Mouse (Mus musculus) megakaryocyte, embryonic 14.5 days (primary cell): ENCODE data around the gene Itch. TPM values are rescaled to one million over a fixed set of nuclear protein-coding genes. Genes with fewer than 3 reads are reported as not detected.
"Not testable (repeated sequence)": the region's sequence is repeated elsewhere in the genome, so short reads cannot be mapped to it uniquely, and the experiment has no call there.

Source experiments
- H3K27me3 ChIP-seq: replicated peaks from 2 replicates; pipeline ENCODE3; 2012; ENCODE audit warnings: inconsistent platforms
- H3K36me3 ChIP-seq: replicated peaks from 2 replicates; pipeline ENCODE3; 2012; ENCODE audit warnings: low read length, inconsistent platforms, mixed read lengths
- H3K4me1 ChIP-seq: 2 replicates; pipeline ENCODE4 v1.6.1; 2012; ENCODE audit warnings: inconsistent platforms
- H3K4me3 ChIP-seq: replicated peaks from 2 replicates; pipeline ENCODE3; 2012; ENCODE audit warnings: moderate library complexity, mild to moderate bottlenecking, inconsistent platforms
- H3K9me3 ChIP-seq: 2 replicates; pipeline ENCODE4 v1.6.1; 2012; ENCODE audit warnings: inconsistent platforms
- FLI1 ChIP-seq: IDR thresholded peaks from 2 replicates; pipeline ENCODE4 v1.6.1; 2012; ENCODE audit warnings: low read length, inconsistent platforms, mixed read lengths
- GATA1 ChIP-seq: IDR thresholded peaks from 3 replicates; pipeline ENCODE4 v1.6.1; 2012; ENCODE audit warnings: mixed read lengths, low read length, inconsistent platforms, borderline replicate concordance
- polyA plus RNA-seq: library from polyadenylated mRNA; stranded (reverse); fragments of >175 nt; gene quantifications from 2 replicates; pipeline ENCODE4 v1.2.3, GENCODE M21; 2012; ENCODE audit warnings: low replicate concordance; ENCODE audit not compliant: insufficient read depth

The Itch gene
- polyA plus RNA-seq, 1 experiment = 1.4 TPM

DNA sequence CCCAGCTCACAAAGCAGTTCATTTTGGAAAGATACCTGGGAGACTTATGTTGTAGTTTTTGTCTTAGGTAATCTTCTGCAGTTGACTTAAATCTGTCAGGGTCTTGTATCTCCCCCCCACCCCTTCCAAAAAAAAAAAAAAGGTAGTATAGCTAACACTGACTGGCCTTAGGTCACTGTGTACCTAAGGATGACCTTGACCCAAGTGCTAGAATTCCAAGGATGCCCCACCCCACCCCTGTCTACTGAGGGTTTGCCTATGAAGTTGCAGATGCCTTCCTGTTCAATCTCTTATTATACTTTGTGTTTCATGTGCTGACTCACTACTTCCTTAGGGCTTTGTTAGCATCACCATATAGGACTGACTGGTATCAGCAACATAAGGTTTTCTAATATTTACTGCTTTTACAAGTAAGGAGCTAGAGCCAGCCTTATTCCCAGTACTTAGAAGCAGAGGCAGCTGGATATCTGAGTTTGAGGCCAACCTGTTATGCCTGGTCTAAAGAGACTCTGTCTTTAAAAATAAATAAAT, 8.8 kb downstream of the Itch start:
- Histone ChIP-seq H3K36me3 (peaks cover 96% of the 10 kb centered on the region), H3K9me3 (no peaks in the 10 kb centered on the region), H3K4me1 (peaks cover 22% of the 10 kb centered on the region), H3K4me3 (no peak overlapping the region), H3K27me3 (no peaks in the 10 kb centered on the region)
- no peak for TF ChIP-seq GATA1
- no peak for TF ChIP-seq FLI1

- H3K4me1 ChIP-seq, H3K27me3 ChIP-seq, H3K4me3 ChIP-seq, H3K9me3 ChIP-seq: not testable (repeated sequence)
- H3K36me3 ChIP-seq = peaks cover 40% of the 10 kb centered on the region
These were observed 16.0 kb downstream of the Itch start for GRCm38 (mm10) chr2:155149296-155149695.

DNA sequence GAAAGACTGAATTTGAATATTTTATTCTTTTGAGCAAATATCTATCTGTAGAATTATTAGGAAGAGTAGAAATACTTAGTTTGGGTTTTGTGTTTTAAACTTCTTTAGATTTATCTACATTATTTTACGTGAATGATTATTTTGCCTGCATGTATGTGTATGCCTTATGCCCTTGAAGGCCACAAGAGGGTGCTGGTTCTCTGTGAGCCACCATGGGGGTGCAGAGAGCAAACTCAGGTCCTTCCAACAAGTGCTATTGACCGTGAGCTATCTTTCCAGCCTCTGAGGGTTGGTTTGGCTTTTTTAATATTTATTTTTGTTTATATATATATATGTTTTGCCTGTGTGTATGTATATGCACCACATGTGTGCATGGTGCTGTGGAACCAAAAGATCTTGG, 74.1 kb downstream of the Itch start:
- Histone ChIP-seq H3K4me1 (no peaks in the 10 kb centered on the region), H3K9me3 (no peaks in the 10 kb centered on the region), H3K27me3 (no peaks in the 10 kb centered on the region), H3K4me3 (no peak overlapping the region), H3K36me3 (peaks cover 93% of the 10 kb centered on the region)
- TF ChIP-seq GATA1 (no peak), FLI1 (no peak)

DNA sequence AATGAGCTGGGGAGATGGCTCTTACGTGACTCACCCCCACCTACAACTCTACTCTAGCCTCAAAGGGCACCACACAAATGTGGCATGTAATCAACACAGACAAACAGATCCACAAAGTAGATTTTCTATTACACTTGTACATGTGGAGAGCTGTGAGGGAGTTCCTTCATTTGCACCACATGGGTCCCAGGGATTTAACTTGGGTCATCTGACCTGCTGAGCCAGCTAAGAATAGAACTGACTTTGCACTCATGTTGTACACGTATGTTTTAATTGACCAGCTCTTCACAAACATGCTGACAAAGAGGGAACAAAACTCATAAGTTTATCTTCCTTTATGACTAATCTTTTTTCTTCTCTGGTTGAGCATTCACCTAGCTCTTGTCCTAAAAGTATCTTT, 89.8 kb downstream of the Itch start:
- H3K36me3 ChIP-seq = peaks cover 86% of the 10 kb centered on the region
- H3K9me3 ChIP-seq = no peaks in the 10 kb centered on the region
- no peaks in the 10 kb centered on the region for H3K27me3 ChIP-seq
- no peak for TF ChIP-seq GATA1
- TF ChIP-seq FLI1 = no peak
- H3K4me1 ChIP-seq = 0 out of 2 replicates have a peak, but pooled peaks cover 3% of the 10 kb centered on the region
- H3K4me3 ChIP-seq = no peak overlapping the region

DNA sequence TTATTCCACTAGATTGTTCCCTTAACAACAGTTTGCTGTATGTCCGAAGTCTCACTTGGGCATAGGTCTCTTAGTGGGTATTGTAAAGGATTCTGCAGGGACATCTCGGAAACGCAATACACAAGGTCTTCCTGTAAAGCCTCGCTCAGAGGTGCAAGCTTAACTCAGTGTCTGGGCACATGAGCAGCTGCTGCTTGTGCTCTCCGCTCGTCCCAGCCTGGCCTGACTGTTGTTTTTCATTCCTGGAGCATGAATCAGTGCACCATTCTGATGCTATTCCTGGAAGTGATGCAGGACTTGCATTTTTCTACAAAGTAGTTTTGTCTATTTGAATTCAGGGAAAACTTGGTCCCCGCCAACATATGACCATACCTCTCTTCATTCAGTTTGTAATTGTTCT, 91.4 kb downstream of the Itch start:
- Histone ChIP-seq H3K4me3 (no peak overlapping the region), H3K36me3 (peaks cover 85% of the 10 kb centered on the region), H3K9me3 (no peaks in the 10 kb centered on the region), H3K27me3 (no peaks in the 10 kb centered on the region), H3K4me1 (0 out of 2 replicates have a peak, but pooled peaks cover 3% of the 10 kb centered on the region)
- TF ChIP-seq GATA1 (no peak), FLI1 (no peak)

DNA sequence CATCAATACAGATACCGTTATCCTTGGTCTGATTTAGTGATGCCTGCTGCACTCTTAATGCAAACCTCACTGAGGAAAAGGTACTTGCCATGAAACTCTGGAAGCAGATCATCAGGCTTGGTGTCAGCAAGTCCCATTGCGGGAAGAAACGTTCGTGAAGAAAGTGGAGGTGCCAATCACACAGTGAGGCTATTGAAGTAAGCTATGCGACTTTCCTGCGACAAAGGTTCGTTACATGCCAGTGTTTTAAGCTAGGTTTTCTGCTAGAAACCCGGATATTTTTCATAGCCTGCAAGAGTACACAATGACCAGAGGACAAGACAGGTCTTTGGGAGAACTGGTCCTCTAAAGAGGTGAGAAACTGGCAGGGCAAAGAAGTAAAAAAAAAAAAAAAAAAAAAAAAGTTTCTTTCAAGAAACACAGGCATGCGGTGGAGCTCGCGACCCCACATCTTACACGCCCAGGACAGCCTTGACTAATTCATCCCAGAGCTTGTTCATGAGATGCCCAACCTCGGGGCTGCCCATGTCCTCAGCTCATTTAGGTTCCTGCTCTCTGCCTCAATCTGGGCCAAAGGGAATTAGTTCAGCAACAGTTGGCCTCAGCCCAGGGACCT, 102.5 kb downstream of the Itch start:
- Histone ChIP-seq H3K36me3 (peaks cover 8% of the 10 kb centered on the region), H3K4me1 (peaks cover 36% of the 10 kb centered on the region), H3K9me3 (no peaks in the 10 kb centered on the region), H3K4me3 (peak overlapping the region; percentile 98), H3K27me3 (peaks cover 4% of the 10 kb centered on the region)
- TF ChIP-seq FLI1 = no peak
- TF ChIP-seq GATA1 = no peak

DNA sequence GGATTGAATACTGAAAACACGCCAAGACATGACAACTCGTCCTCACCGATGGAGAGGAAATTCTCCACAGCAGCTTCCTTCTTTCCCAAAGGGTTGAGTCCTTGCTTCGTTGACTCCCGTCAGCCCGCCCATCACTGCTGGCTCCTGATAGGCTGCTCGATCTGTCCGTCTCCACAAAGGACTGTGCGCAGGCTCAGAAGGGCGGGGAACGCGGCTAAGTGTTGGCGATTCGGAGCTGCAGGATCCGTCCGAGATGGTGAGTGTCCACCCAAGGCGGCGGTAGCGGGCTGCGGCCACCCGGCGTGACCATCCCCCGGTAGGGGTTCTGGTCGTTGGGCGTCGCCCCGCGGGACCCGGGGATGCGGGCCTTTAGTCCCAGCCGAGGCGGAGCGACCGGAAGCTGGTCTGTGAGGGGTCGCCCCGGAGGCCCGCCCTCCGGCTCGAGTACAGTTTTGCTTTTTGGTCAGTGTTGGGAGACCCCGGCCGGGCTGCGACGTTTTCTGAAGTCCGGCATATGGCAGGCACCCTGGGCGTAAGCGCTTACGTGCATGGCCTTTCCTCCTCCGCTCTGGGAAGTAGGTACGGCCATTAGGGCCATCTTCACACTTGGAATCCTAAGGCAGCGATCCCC, 103.2 kb downstream of the Itch start, which contains the start of gene Dynlrb1:
Gene Dynlrb1, plus strand, starts transcription at position 172 of the 631 bp plus-strand sequence.
- peaks cover 4% of the 10 kb centered on the region for H3K27me3 ChIP-seq
- H3K36me3 ChIP-seq = peaks cover 14% of the 10 kb centered on the region
- peaks cover 42% of the 10 kb centered on the region for H3K4me1 ChIP-seq
- no peak for TF ChIP-seq FLI1
- no peak for TF ChIP-seq GATA1
- no peaks in the 10 kb centered on the region for H3K9me3 ChIP-seq
- H3K4me3 ChIP-seq = peak within 1 kb of the TSS; percentile 98

DNA sequence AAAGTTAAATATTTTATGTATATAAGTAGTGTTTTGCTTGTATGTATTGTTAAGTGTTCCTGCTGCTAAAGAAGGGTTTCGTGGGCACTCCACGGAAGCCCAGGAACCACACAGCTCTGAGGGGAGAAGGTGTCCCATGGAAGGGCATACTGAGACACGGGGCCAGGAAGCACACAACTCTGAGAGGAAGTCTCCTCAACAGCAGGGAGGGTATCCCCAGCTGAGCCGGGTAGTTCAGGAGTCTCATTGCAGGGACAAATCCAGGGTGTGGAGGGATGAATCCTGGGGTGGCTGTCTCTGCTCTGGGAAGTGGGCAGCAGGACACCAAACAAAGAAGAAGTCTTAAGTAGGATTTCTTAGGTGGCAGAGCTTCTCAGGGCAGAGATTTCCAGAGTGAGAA, 104.0 kb downstream of the Itch start:
- Histone ChIP-seq H3K36me3 (peaks cover 20% of the 10 kb centered on the region), H3K4me3 (peak overlapping the region; percentile 98), H3K9me3 (no peaks in the 10 kb centered on the region), H3K27me3 (peaks cover 4% of the 10 kb centered on the region), H3K4me1 (peaks cover 46% of the 10 kb centered on the region)
- no peak for TF ChIP-seq GATA1
- TF ChIP-seq FLI1 = no peak

- Histone ChIP-seq H3K4me1 (peaks cover 61% of the 10 kb centered on the region), H3K36me3 (peaks cover 54% of the 10 kb centered on the region), H3K27me3 (no peaks in the 10 kb centered on the region), H3K4me3 (no peak overlapping the region), H3K9me3 (peaks cover 7% of the 10 kb centered on the region; the same call in 1 of the 2 replicates)
- no peak for TF ChIP-seq FLI1
- TF ChIP-seq GATA1 = no peak
These were observed 107.6 kb downstream of the Itch start for GRCm38 (mm10) chr2:155240915-155241314.

DNA sequence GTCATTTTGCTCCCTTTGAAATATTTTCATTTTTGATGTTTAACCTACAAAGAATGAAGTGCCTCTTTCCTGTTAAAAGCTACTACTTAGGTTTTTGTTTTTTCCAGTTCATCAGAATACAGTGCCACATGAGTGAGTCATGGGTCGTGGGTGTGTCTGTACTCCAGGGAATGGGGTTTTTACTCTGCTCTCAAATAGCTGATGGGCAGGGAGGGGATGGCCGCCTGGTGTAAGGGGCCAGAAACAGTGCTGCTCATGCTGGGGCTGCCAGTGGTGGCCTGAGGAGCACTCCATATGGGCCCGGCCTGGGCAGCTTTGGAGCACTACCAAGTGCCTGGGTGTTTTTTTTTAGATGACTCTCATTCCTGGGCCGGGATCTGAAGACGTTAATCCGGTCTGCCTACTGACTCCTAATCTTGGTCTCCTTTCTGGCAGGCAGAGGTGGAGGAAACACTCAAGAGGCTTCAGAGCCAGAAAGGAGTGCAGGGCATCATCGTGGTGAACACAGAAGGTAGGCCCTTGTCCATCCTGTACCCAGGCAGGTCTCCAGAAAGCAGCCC, 109.1 kb downstream of the Itch start:
- H3K4me1 ChIP-seq = peaks cover 63% of the 10 kb centered on the region
- no peak for TF ChIP-seq GATA1
- TF ChIP-seq FLI1 = no peak
- H3K9me3 ChIP-seq = peaks cover 7% of the 10 kb centered on the region; the same call in 1 of the 2 replicates
- H3K36me3 ChIP-seq = peaks cover 67% of the 10 kb centered on the region
- H3K4me3 ChIP-seq = peak overlapping the region; percentile 75
- H3K27me3 ChIP-seq = no peaks in the 10 kb centered on the region
